Mouse (Mus musculus): ENCODE results near the gene Ssna1. TPM values are rescaled to one million over a fixed set of nuclear protein-coding genes. Genes with fewer than 3 reads are reported as not detected.

The Ssna1 gene
- 176 and 182 TPM in 2 replicates for polyA plus RNA-seq (2015; fragmentation: Nextera tagmentation; extraction: Ambion mirVana)

DNA sequence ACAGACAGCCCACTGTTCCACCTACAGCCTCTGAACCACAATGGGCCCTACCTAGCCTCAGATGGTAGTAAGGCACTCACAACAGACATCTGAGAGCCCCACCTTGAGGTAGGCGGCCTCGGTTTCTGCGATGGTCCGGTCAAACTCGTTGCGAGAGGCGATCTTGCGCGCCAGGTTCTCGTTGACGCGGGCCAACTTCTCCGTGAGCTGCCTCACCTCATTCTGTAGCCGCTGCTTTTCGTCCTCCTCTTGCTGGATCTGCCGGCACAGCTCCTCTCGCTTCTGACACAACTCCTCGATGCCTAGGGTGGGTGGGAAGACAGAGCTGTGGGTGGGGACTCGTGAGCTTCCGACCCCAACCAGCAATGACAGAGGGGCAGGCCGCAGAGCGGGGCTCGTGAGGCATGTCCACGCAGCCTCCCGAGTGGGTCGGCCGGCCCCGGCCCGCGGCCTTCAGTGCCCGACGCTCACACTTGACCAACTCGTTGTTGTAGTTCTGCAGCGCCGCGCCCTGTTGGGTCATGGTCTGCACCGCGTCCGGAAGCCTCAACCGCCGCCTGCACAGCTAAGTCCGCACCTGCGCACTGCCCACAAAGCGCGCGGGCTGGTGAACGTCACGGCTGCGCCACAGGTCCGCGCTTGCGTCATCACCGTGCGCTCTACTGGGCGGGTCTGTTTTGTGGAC, at the start of gene Ssna1, which contains the start of gene Anapc2:
Gene Ssna1, minus strand, starts transcription at position 612 of the 685 bp plus-strand sequence.
Gene Anapc2, plus strand, starts transcription at position 652 of the 685 bp plus-strand sequence.

DNA sequence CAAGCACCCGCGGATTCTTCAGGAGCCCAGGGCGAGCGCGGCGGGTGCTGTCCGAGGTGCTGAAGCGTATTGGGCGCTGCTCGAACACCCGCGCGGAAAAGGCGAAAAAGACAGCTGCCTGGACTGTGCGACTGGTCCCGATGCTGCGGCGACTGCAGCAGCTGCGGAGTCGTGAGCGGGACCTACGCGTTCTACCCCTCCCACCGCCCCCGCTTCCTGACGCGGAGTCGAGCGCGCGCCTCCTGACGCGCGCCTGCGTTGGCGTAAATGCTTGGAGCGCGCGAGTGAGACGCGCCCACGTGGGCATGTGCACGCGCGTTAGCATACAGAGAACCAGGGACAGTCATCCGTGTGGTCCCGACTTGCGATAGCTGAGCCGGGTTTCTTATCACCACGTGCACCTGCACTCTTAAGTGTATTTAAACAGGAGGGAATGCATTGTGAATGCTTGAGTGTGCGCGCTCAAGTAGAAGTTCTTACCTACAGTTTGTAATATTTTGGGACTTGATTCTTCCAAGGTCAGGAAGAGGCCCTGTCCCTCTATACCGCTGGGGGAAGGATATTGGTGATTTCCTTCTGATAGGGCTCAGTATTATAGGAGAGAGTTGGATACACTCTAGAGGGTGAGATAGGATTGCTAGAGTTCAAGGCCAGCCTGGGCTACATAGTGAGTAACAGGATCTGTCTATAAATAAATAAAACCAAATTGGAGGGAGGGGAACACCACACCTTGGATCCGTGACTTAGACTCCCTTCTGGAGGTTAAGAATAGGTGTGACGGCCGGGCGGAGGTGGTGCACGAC, 46.9 kb upstream of the Ssna1 start, which contains the start of gene Grin1:
Gene Grin1, minus strand, starts transcription at position 217 of the 803 bp plus-strand sequence.

DNA sequence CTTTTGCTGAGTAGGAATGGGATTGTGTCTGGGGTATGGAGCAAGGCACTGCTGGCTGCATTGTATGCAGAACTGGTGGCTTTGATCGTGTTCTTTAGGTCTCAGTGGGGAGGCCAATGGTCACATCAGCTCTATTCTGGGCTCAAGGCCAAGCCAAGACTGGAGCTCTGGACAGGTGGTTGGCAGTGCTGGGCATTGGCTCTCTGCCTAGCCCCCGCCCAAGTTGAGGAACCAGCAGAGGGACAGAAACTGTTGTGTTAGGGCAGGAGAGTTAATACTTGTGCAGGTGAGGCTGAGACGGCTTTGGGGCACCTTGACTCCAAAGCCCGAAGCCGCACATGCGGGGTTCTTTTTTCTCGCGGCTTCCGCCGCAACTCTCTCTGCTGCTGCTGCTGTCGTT, 17.4 kb upstream of the Ssna1 start, which contains the start of gene Lrrc26:
Gene Lrrc26, plus strand, starts transcription at position 265 of the 400 bp plus-strand sequence.

DNA sequence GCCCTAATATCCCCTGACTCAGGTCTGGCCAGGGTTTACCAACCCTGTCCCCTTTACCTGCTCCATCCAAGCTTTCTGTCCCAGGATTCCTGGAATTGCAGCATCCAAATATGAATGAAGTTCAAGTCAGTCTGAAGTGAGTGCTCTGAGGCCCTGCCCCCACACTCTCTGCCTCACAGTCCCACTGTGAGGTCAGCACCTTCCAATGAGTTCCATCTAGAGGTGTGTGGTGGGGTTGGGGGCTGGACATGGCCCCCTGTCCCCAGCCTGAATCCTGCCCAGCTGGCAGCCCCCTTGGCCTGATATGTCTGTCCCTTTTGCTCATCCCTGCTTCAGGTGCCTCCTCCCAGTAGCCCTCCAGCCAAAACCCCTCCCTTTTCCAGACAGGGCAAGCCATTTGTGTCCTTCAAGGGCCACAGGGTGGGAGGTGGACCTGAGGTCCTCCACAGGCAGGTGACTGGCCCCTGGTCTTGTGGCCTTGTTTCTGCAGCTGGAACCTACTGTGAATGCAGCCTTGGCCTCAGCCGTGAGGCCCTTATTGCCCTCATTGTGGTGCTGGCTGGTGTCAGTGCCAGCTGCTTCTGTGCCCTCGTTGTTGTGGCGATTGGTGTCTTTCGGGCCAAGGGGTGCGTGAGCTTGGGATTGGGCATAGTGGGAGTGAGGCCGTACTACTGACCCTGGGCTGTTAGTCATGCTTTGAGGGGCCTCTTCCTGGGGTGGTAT, 15.8 kb upstream of the Ssna1 start, which contains the start of gene Tmem210:
Gene Tmem210, plus strand, starts transcription at position 219 of the 723 bp plus-strand sequence.

DNA sequence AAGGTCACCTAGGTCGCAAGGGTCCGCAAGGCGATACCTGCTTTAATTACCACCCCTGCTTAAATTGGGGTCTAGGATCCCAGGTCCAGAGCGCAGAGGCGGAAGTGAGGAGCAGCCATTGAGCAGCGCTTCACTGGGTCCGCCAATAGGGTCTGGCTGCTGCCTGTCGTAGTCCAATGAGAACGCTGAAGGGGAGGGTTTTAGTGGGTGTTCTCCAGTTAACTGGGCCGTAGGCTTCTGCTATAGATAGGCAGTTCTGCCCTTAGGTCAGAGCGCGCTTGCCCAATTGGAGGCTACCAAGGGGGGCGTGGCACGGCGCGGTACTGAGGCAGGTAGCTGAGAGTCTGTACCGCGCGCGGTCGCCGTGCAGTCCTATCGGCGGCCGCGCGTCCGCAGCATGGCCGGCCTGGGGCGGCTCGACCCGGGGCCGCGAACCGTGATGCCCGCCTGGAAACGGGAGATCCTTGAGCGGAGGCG, 9.9 kb downstream of the Ssna1 start, which contains the start of gene Tprn:
Gene Tprn, plus strand, starts transcription at position 328 of the 477 bp plus-strand sequence.

DNA sequence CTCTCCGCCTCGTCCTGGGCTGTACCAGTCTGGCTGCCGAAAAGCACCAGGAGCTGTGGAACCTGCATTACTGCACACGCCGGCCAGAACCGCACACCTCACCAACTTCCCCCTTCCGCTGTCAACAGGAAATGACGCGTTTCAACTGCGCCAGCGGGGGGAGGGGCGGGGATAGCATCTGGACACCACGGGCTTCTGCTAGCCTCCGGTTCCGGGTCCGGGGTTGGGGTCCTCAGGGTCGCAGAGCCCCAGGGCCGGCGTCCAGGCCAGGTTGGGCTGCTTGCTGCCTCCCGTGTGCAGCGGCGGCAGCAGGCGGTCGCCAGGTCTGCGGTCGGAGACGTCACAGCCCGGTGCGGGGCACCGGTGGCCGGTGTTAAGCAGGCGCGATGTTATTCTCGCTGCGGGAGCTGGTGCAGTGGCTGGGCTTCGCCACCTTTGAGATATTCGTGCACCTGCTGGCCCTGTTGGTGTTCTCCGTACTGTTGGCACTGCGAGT, 16.9 kb downstream of the Ssna1 start, which contains the start of gene Tmem203:
Gene Tmem203, plus strand, starts transcription at position 156 of the 496 bp plus-strand sequence.

DNA sequence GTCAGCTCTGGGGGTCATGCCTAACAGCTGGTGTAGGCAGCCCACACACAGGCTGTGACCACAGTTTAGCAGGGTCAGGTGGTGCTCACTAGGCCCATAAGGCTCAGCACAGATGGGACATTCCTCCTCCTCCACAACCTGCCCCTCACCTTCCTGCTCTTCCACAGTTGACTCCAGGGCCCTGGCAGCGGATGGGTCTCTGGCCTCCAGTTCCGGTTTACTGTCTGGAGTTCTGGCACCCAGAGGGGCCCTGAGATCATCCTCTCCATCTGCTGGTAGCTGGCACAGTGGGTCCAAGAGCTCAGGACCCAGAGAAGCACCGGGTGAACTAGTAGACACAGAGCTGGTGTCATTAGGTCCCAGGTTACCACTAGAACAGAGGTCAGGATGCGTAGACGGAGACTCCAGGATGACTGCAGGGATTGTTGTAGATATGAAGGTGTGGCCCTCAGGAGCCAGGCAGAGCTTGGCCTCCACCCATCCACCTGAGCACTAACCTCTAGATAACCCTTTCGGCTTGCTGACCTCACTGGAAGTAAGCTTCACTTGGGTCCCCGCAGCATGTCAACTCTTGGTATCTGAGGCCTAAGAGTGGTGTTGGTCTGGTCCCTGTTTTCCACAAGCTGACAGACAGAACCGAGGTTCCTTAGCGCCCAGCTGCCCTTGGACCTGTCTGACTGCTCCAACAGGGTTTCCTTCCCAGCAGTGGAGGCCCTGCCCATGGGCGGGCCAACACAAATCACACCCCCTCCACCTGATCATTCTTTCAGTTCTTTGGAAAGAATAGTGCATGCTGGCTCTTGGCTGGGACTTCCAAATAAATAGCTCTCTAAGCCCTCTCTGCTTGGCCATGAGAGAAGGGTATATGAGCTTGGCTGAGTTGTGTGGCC, 25.8 kb downstream of the Ssna1 start, which contains the start of gene AL732309.1:
Gene AL732309.1, minus strand, starts transcription at position 681 of the 890 bp plus-strand sequence.

DNA sequence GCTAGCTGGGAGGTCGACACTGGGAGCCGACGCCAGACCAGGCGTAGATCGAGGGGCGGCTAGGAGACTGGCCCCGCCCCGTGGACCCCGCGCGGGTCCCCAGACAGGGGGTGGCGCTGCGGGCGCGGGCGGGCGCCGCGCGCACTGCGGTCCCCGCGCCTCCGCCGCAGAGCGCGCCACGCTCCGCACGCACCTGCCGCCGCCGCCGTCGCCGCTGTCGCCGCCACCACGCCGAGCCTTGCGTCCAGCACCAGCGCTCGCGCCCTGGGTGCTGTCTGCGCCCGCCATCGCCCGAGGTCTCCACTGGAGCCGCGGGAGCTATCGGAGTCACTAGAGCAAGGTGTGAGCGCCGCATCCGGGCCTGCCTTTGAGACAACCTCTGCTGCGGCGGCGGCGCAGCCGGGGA, 30.1 kb downstream of the Ssna1 start, which contains the start of the genes Rnf208 and Cysrt1:
Gene Rnf208, plus strand, starts transcription at position 155 of the 406 bp plus-strand sequence.
Gene Cysrt1, minus strand, starts transcription at position 352 of the 406 bp plus-strand sequence.

DNA sequence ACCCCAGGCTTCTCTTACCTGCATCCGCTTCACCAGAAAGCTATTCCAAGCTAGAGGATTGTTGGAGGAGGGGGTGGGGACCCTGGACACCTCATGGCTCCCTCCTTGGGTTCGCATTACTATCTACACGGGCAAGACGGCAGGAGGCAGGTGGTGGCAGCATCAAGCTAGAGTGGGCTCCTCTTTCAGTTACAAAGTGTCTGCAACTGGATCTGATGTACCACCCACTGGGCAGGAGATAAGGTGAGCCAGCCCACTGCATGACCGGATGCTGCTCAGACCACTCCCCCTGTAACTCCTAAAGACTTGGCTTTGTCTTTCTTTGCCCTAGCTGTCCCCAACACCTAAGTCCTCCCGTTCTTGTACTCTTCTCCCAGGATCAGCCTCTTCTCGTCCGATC, 35.6 kb downstream of the Ssna1 start, which contains the start of gene Rnf224:
Gene Rnf224, minus strand, starts transcription at position 174 of the 400 bp plus-strand sequence.

DNA sequence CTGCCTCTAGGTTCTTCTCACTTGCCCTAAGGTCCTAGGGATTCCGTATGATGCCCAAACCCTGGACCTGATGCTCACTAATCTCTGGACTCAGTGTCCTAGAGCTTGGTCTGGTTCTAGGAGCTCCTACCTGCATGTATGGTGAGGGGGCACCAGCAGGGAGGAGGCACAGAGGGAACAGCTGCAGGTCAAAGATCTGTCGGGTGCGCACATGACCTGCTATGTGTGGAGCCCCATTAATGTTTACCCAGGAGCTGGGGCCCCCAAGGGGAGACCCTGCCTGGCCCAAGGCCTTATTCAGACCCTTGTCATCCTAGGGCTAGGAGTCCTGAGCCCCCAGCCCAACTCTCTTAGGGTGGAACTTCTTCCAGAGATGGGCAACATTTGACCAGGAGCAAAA, 38.2 kb downstream of the Ssna1 start, which contains the start of gene Slc34a3:
Gene Slc34a3, minus strand, starts transcription at position 315 of the 400 bp plus-strand sequence.

DNA sequence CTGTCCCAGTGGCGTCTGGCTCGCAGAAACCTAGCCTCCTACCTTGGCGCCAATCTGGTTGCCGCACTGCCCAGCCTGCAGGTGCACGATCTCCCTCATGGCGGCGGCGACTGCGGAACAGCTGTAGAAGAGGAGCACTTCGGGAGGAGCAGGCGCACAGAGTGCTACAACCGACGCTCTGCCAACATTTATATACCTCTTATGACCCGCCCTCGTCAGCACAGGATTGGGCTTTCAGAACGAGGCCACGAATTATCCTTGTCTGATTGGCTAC, 47.8 kb downstream of the Ssna1 start, which contains the start of gene Tubb4b:
Gene Tubb4b, minus strand, starts transcription at position 211 of the 274 bp plus-strand sequence.

Other genes with a start within 250 kb of the Ssna1 start
- 16.5 and 22.2 TPM in 2 replicates for gene Nsmf, start 218.1 kb downstream of the Ssna1 start, polyA plus RNA-seq (2015; fragmentation: Nextera tagmentation; extraction: Ambion mirVana)
- gene Entpd8, start 192.1 kb downstream of the Ssna1 start, polyA plus RNA-seq (2015; fragmentation: Nextera tagmentation; extraction: Ambion mirVana) = not detected in 2 replicates
- gene Noxa1, start 177.3 kb downstream of the Ssna1 start, polyA plus RNA-seq (2015; fragmentation: Nextera tagmentation; extraction: Ambion mirVana) = 0.07 and 0.21 TPM in 2 replicates
- gene Nrarp, start 91.7 kb downstream of the Ssna1 start, polyA plus RNA-seq (2015; fragmentation: Nextera tagmentation; extraction: Ambion mirVana) = 5.3 and 5.6 TPM in 2 replicates
- 9.0 and 12.1 TPM in 2 replicates for gene Tor4a, start 75.6 kb downstream of the Ssna1 start, polyA plus RNA-seq (2015; fragmentation: Nextera tagmentation; extraction: Ambion mirVana)
- gene Nelfb, start 60.9 kb downstream of the Ssna1 start, polyA plus RNA-seq (2015; fragmentation: Nextera tagmentation; extraction: Ambion mirVana) = 46.6 and 50.8 TPM in 2 replicates
- not detected in 2 replicates for gene Stpg3, start 57.8 kb downstream of the Ssna1 start, polyA plus RNA-seq (2015; fragmentation: Nextera tagmentation; extraction: Ambion mirVana)
- 0.82 and 1.2 TPM in 2 replicates for gene Fam166a, start 53.7 kb downstream of the Ssna1 start, polyA plus RNA-seq (2015; fragmentation: Nextera tagmentation; extraction: Ambion mirVana)
- 605 and 682 TPM in 2 replicates for gene Tubb4b, start 47.7 kb downstream of the Ssna1 start, polyA plus RNA-seq (2015; fragmentation: Nextera tagmentation; extraction: Ambion mirVana)
- gene Slc34a3, start 38.1 kb downstream of the Ssna1 start, polyA plus RNA-seq (2015; fragmentation: Nextera tagmentation; extraction: Ambion mirVana) = 0.07 TPM in 1 of 2 replicates, not detected in the other
- 0.10 TPM in 1 of 2 replicates, not detected in the other for gene Rnf224, start 35.7 kb downstream of the Ssna1 start, polyA plus RNA-seq (2015; fragmentation: Nextera tagmentation; extraction: Ambion mirVana)
- gene Rnf208, start 30.2 kb downstream of the Ssna1 start, polyA plus RNA-seq (2015; fragmentation: Nextera tagmentation; extraction: Ambion mirVana) = 0.69 and 0.85 TPM in 2 replicates
- gene Cysrt1, start 30.0 kb downstream of the Ssna1 start, polyA plus RNA-seq (2015; fragmentation: Nextera tagmentation; extraction: Ambion mirVana) = not detected in 2 replicates
- 2.9 and 3.5 TPM in 2 replicates for gene AL732309.1, start 25.6 kb downstream of the Ssna1 start, polyA plus RNA-seq (2015; fragmentation: Nextera tagmentation; extraction: Ambion mirVana)
- gene Tmem203, start 17.0 kb downstream of the Ssna1 start, polyA plus RNA-seq (2015; fragmentation: Nextera tagmentation; extraction: Ambion mirVana) = 31.2 and 35.2 TPM in 2 replicates
- 7.7 and 9.0 TPM in 2 replicates for gene Tprn, start 9.8 kb downstream of the Ssna1 start, polyA plus RNA-seq (2015; fragmentation: Nextera tagmentation; extraction: Ambion mirVana)
- gene Anapc2, start within 50 bp of the Ssna1 start, polyA plus RNA-seq (2015; fragmentation: Nextera tagmentation; extraction: Ambion mirVana) = 45.1 and 48.8 TPM in 2 replicates
- gene Tmem210, start 15.7 kb upstream of the Ssna1 start, polyA plus RNA-seq (2015; fragmentation: Nextera tagmentation; extraction: Ambion mirVana) = not detected in 2 replicates
- gene Lrrc26, start 17.5 kb upstream of the Ssna1 start, polyA plus RNA-seq (2015; fragmentation: Nextera tagmentation; extraction: Ambion mirVana) = not detected in 2 replicates
- 0.06 TPM in 1 of 2 replicates, not detected in the other for gene Grin1, start 46.7 kb upstream of the Ssna1 start, polyA plus RNA-seq (2015; fragmentation: Nextera tagmentation; extraction: Ambion mirVana)
- 30.8 and 37.7 TPM in 2 replicates for gene Man1b1, start 59.9 kb upstream of the Ssna1 start, polyA plus RNA-seq (2015; fragmentation: Nextera tagmentation; extraction: Ambion mirVana)
- gene Dpp7, start 83.9 kb upstream of the Ssna1 start, polyA plus RNA-seq (2015; fragmentation: Nextera tagmentation; extraction: Ambion mirVana) = 8.5 and 10.1 TPM in 2 replicates
- gene Uap1l1, start 93.2 kb upstream of the Ssna1 start, polyA plus RNA-seq (2015; fragmentation: Nextera tagmentation; extraction: Ambion mirVana) = 20.1 and 27.6 TPM in 2 replicates
- 28.3 and 28.4 TPM in 2 replicates for gene Sapcd2, start 99.9 kb upstream of the Ssna1 start, polyA plus RNA-seq (2015; fragmentation: Nextera tagmentation; extraction: Ambion mirVana)
- 1.3 and 2.0 TPM in 2 replicates for gene Entpd2, start 123.4 kb upstream of the Ssna1 start, polyA plus RNA-seq (2015; fragmentation: Nextera tagmentation; extraction: Ambion mirVana)
- gene Npdc1, start 126.9 kb upstream of the Ssna1 start, polyA plus RNA-seq (2015; fragmentation: Nextera tagmentation; extraction: Ambion mirVana) = 11.4 and 14.1 TPM in 2 replicates
- gene Fut7, start 150.8 kb upstream of the Ssna1 start, polyA plus RNA-seq (2015; fragmentation: Nextera tagmentation; extraction: Ambion mirVana) = 1.7 and 2.6 TPM in 2 replicates
- 1.5 and 1.6 TPM in 2 replicates for gene Abca2, start 156.3 kb upstream of the Ssna1 start, polyA plus RNA-seq (2015; fragmentation: Nextera tagmentation; extraction: Ambion mirVana)
- gene Clic3, start 184.4 kb upstream of the Ssna1 start, polyA plus RNA-seq (2015; fragmentation: Nextera tagmentation; extraction: Ambion mirVana) = 4.8 and 4.9 TPM in 2 replicates
- gene Paxx, start 188.7 kb upstream of the Ssna1 start, polyA plus RNA-seq (2015; fragmentation: Nextera tagmentation; extraction: Ambion mirVana) = 22.5 and 28.9 TPM in 2 replicates
- gene Ptgds, start 197.6 kb upstream of the Ssna1 start, polyA plus RNA-seq (2015; fragmentation: Nextera tagmentation; extraction: Ambion mirVana) = 1.7 and 2.4 TPM in 2 replicates
- not detected in 2 replicates for gene Lcn12, start 221.5 kb upstream of the Ssna1 start, polyA plus RNA-seq (2015; fragmentation: Nextera tagmentation; extraction: Ambion mirVana)
- 30.8 and 34.7 TPM in 2 replicates for gene Fbxw5, start 228.3 kb upstream of the Ssna1 start, polyA plus RNA-seq (2015; fragmentation: Nextera tagmentation; extraction: Ambion mirVana)
- gene C8g, start 229.3 kb upstream of the Ssna1 start, polyA plus RNA-seq (2015; fragmentation: Nextera tagmentation; extraction: Ambion mirVana) = 2.9 and 3.8 TPM in 2 replicates